Mouse (Mus musculus) Patski (cell line): ENCODE results near the gene Rassf1. TPM values are rescaled to one million over a fixed set of nuclear protein-coding genes. Genes with fewer than 3 reads are reported as not detected.

Experiments
- ATAC-seq: fragments of 100-300 bp; one replicate; pipeline ENCODE4 v1.8.0; 2021
- CTCF ChIA-PET: fragments of 350-600 bp; sonication (Branson Sonifier 250); formaldehyde crosslinking; loops from one replicate; lab custom pipeline; 2022; ENCODE audit warnings: inconsistent platforms; lab: Charles Lee
- POLR2A ChIA-PET: fragments of 350-600 bp; sonication (Branson Sonifier 250); formaldehyde crosslinking; loops from one replicate; lab custom pipeline; 2022; ENCODE audit warnings: antibody characterized with exemption, inconsistent platforms; lab: Charles Lee
- DNase-seq: peaks from one replicate; pipeline ENCODE4 v3.0.0-alpha.2; 2011; ENCODE audit warnings: low read depth, low spot score
- H3K27me3 ChIP-seq: fragments of 371-371 bp; one replicate; pipeline ENCODE4 v1.5.1; 2021
- CTCF ChIP-seq: fragments of 100-300 bp; IDR thresholded peaks from one replicate; pipeline ENCODE4 v1.5.1; 2021
- in situ Hi-C: fragments of 300-500 bp; cut with MboI; formaldehyde crosslinking; loops from 3 replicates; pipeline ENCODE4 v1.11.1; 2018; ENCODE audit warnings: low pct_unique_long_range_greater_than_20kb, mixed read lengths
- polyA plus RNA-seq: library from polyadenylated mRNA; unstranded; gene quantifications from one replicate; pipeline ENCODE4 v1.2.3, GENCODE M21; 2021

The Rassf1 gene
- polyA plus RNA-seq, 1 experiment from 2014 or later, result 51.8 TPM

DNA sequence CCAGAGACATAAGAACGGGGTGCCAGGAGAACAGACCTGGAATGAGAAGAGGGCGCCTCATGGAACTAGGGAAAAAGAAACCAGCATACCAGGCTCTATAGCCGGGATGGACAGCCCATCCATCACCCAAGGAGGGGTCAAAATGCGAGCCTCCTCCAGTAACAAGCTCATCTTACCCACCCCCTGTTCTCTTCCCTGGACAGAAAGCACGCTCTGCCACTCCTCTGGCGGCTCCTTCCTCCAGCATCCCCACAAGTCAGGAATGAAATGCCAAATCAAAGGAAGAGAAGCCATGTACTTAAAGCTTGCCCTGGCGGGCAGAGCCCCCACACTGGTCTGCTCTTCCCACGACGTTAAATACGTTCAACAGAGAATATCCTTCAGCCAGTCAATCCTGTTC is 10.3 kb upstream of the Rassf1 start:
- POLR2A ChIA-PET, result interaction anchor here (2.0 kb wide), 1 partner anchor 13 kb away, joined by 10 read pairs; no protein-coding TSS in a partner anchor
- in situ Hi-C loops, result loop anchor here (25.0 kb wide), 1 partner anchor 854 kb away; the partner anchor contains the start of gene Tex264

GRCm38 (mm10) chr9:107541474-107542351 is 9.6 kb upstream of the Rassf1 start, which contains the start of the genes Cyb561d2 and Nprl2:
Gene Cyb561d2 (minus strand): TSS chr9:107542193.
Gene Nprl2 (plus strand): TSS chr9:107542226.
- POLR2A ChIA-PET, result interaction anchor here (1.6 to 2.0 kb wide), 2 partner anchors 12 to 15 kb away, joined by 4 to 10 read pairs; no protein-coding TSS in a partner anchor
- ATAC-seq, result peak; percentile 75
- CTCF ChIA-PET, result no interaction called here
- TF ChIP-seq CTCF, result no peak
- in situ Hi-C loops, result loop anchor here (25.0 kb wide), 1 partner anchor 854 kb away; the partner anchor contains the start of gene Tex264
- DNase-seq, result no peak
- no peaks in the 10 kb centered on the region for H3K27me3 ChIP-seq

More for the DNA sequence above, 10.3 kb upstream of the Rassf1 start:
- H3K27me3 ChIP-seq, result no peaks in the 10 kb centered on the region
- DNase-seq (no peak), ATAC-seq (no peak)
- no peak for TF ChIP-seq CTCF
- CTCF ChIA-PET, result no interaction called here

DNA sequence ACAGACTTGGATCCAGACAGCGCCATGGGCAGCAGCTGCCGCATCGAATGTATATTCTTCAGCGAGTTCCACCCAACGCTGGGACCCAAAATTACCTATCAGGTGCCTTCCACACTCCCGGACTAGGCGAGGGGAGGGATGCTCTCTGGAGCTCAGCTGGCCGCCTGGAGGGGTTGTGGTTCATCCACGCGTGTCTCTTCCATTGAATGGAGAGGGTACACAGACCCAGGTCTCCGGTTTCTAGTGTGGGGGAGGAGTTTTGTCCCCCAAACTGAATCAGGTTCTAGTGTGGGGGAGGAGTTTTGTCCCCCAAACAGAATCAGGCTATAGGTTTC is 9.0 kb upstream of the Rassf1 start:
- POLR2A ChIA-PET, result interaction anchor here (1.6 to 2.0 kb wide), 2 partner anchors 12 to 14 kb away, joined by 4 to 10 read pairs; no protein-coding TSS in a partner anchor
- in situ Hi-C loops, result loop anchor here (25.0 kb wide), 1 partner anchor 855 kb away; the partner anchor contains the start of gene Tex264
- CTCF ChIA-PET, result no interaction called here
- DNase-seq (no peak), ATAC-seq (no peak)
- no peak for TF ChIP-seq CTCF
- no peaks in the 10 kb centered on the region for H3K27me3 ChIP-seq

DNA sequence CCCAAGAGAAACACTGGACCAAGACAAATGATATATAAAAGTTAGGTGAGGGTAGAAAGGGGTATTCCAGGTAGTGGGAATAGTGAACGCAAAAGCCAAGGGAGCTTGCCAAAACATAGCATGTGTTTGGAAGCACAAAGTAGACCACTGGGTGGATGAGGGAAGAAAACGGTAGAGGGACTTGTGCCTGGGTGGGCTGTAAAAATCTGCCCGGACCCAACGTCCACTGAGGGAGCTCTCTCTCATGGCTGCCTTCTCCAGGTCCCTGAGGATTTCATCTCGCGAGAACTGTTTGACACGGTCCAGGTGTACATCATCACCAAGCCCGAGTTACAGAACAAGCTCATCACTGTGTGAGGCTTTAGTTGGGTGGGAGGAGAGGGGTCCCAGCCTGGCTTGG is 8.6 kb upstream of the Rassf1 start:
- in situ Hi-C loops, result loop anchor here (25.0 kb wide), 1 partner anchor 855 kb away; the partner anchor contains the start of gene Tex264

DNA sequence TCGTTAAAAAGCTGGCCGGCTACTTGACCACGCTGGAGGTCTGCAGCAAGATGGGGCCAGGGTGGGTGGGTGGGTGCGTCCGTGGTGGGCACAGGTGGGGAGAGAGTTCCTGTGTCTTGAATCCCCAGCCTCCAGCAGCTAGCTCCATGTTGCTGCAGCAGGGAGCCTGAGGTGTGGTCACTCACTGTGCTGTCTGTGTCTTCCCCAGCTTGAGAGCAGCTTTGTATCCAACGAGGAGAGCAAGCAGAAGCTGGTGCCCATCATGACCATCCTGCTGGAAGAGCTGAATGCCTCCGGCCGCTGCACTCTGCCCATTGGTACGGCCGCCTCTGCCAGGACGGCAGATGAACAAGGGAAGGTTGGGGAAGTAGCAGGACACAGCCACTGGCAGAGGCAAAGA is 8.1 kb upstream of the Rassf1 start:
- CTCF ChIA-PET, result no interaction called here
- POLR2A ChIA-PET, result interaction anchor here (0.9 kb wide), 1 partner anchor 10 kb away, joined by 3 read pairs; no protein-coding TSS in a partner anchor
- ATAC-seq (no peak), DNase-seq (no peak)
- no peak for TF ChIP-seq CTCF
- in situ Hi-C loops, result loop anchor here (25.0 kb wide), 1 partner anchor 856 kb away; the partner anchor contains the start of gene Tex264
- no peaks in the 10 kb centered on the region for H3K27me3 ChIP-seq

More for the DNA sequence above, 8.6 kb upstream of the Rassf1 start:
- DNase-seq, result no peak
- CTCF ChIA-PET, result no interaction called here
- no peaks in the 10 kb centered on the region for H3K27me3 ChIP-seq
- POLR2A ChIA-PET, result interaction anchor here (0.9 to 1.6 kb wide), 2 partner anchors 11 to 14 kb away, joined by 3 to 4 read pairs; no protein-coding TSS in a partner anchor
- ATAC-seq, result no peak
- TF ChIP-seq CTCF, result no peak

- ATAC-seq, result no peak
- TF ChIP-seq CTCF, result no peak
Observed at GRCm38 (mm10) chr9:107544196-107544700, 7.1 kb upstream of the Rassf1 start.

DNA sequence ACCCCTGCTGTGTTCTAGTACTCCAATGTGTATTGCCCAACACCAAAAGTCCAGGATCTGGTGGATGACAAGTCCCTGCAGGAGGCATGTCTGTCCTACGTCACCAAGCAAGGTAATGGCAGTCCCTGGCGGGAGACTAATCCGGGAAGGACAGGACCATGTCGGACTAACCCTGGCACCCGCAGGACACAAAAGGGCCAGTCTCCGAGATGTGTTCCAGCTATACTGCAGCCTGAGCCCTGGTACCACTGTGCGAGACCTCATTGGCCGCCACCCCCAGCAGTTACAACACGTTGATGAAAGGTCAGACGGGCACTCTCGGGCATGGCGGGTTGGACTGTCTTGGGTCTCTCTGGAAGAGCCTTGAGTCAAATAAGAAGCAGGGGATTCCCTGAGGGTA is 6.6 kb upstream of the Rassf1 start:
- in situ Hi-C loops, result loop anchor here (25.0 kb wide), 1 partner anchor 857 kb away; the partner anchor contains the start of gene Tex264
- ATAC-seq, result no peak
- ChIA-PET CTCF (no interaction called here), POLR2A (no interaction called here)
- H3K27me3 ChIP-seq, result no peaks in the 10 kb centered on the region
- no peak for DNase-seq
- no peak for TF ChIP-seq CTCF

More at GRCm38 (mm10) chr9:107544196-107544700, 7.1 kb upstream of the Rassf1 start:
- CTCF ChIA-PET, result no interaction called here
- H3K27me3 ChIP-seq, result no peaks in the 10 kb centered on the region
- POLR2A ChIA-PET, result no interaction called here
- no peak for DNase-seq
- in situ Hi-C loops, result loop anchor here (25.0 kb wide), 1 partner anchor 857 kb away; the partner anchor contains the start of gene Tex264

GRCm38 (mm10) chr9:107545199-107545598 is 6.2 kb upstream of the Rassf1 start:
- TF ChIP-seq CTCF, result no peak
- DNase-seq (no peak), ATAC-seq (no peak)
- ChIA-PET CTCF (no interaction called here), POLR2A (no interaction called here)
- in situ Hi-C loops, result loop anchor here (25.0 kb wide), 1 partner anchor 858 kb away; the partner anchor contains the start of gene Tex264
- no peaks in the 10 kb centered on the region for H3K27me3 ChIP-seq

DNA sequence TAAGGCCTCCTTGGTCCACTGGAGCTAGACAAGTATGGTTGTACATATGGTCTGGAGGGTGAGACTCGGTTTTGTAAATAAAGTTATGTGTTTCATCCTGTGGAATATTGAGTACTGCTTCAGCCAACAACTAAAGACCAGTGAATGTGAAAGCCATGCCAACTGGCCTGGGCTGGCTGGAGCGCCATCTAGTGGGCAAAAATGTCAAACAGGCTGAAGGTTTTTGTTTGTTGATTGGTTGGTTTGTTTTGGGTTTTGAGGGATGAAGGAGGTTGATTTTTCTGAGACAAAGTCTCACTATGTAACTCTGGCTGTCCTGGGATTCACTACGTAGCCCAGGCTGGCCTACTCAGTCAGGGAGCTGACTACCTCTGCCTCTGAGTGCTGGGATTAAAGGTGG is 5.8 kb upstream of the Rassf1 start:
- TF ChIP-seq CTCF, result no peak
- in situ Hi-C loops, result loop anchor here (25.0 kb wide), 1 partner anchor 858 kb away; the partner anchor contains the start of gene Tex264
- DNase-seq, result no peak
- POLR2A ChIA-PET, result interaction anchor here (0.5 kb wide), 1 partner anchor 1075 kb away, joined by 5 read pairs; no protein-coding TSS in a partner anchor
- ATAC-seq, result no peak
- H3K27me3 ChIP-seq, result no peaks in the 10 kb centered on the region
- CTCF ChIA-PET, result no interaction called here

GRCm38 (mm10) chr9:107547026-107547425 is 4.3 kb upstream of the Rassf1 start, which contains the start of gene Zmynd10:
Gene Zmynd10 (plus strand): TSS chr9:107547298.
- DNase-seq, result no peak
- no peak for TF ChIP-seq CTCF
- in situ Hi-C loops, result loop anchor here (25.0 kb wide), 1 partner anchor 860 kb away; the partner anchor contains the start of gene Tex264
- no peaks in the 10 kb centered on the region for H3K27me3 ChIP-seq
- ATAC-seq, result peak; percentile 47
- ChIA-PET POLR2A (interaction anchor here (0.8 to 0.9 kb wide), 2 partner anchors 9 to 10 kb away, joined by 4 read pairs; no protein-coding TSS in a partner anchor), CTCF (no interaction called here)
